Mouse (Mus musculus): ENCODE data around the gene Ifi47.

Gene Ifi47

DNA sequence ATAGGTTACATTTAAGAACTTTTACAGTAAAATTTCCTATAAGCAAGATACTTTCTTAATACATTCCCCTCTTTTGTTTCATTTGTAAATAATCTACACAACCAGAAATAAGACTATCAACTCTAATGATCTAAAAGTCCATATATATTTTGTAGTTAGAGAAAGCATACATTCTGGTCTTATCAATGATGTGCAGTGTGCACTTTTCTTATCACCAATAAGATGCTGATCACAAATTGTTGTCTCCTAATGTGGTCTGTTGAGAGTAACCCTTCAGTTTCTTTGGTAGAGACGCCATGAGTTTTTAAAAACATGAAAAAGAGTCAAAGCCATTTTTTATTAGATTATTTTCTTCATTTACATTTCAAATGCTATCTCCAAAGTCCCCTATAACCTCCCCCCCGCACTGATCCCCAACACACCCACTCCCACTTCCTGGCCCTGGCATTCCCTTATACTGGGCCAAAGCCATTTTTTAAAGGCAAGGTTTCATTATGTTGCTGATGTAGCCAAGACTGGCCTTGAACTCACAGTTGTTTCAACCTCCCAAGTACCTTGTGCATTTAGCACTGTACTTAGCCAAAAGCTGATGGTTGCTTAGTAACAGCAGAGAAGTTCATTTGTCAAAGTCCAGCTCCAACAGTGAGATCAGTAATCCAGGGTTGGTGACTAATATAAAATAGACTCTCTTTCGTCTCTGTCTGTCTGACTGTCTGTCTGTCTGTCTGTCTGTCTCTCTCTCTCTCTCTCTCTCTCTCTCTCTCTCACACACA is 13.5 kb downstream of the Ifi47 start:
- DNase-seq (ENCODE audit: low spot score): no peak

DNA sequence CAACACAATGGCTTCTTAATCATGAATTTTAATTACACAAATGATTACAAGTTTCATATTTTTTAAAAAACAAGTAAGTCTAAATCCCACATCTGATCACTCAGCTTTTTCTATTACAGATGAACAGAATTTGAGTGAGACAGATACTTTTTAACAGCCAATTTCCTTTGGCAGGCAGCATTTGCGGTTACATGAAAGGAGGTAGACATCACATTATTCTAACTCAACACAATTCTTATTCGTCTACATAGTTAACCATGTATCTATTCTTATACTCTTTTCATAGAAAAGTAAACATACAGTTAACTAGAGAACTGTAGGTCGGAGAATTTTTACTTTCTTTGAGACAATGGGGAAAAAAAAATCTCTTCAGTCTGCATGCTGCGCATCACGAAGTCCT is 14.2 kb downstream of the Ifi47 start:
- no peak for DNase-seq (ENCODE audit: low spot score)

DNA sequence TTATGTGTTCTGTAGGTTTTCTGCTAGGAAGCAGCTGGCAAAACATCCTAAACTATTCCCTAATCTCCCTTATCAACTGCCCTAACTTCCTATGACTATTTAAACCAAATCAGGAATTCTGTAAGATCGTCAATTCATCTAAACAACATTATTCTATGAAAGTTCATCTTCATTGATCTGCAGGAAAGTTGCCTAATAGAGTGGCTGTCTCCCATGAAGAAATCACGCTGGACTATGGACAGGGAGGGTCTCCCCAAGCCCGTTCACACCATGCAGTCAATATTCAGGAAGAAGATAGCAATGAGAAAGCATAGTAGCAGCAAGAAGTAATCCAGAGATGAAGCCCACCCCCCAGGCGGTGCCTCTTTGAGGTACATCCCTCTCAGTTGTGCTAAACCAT is 14.8 kb downstream of the Ifi47 start:
- DNase-seq (ENCODE audit: low spot score): no peak

GRCm38 (mm10) chr11:49092053-49092586 is 15.7 kb downstream of the Ifi47 start:
- DNase-seq (ENCODE audit: low spot score): no peak

- DNase-seq (ENCODE audit: low spot score): no peak
Observed at GRCm38 (mm10) chr11:49092786-49093185, 16.4 kb downstream of the Ifi47 start.

GRCm38 (mm10) chr11:49093861-49094660 is 17.7 kb downstream of the Ifi47 start:
- DNase-seq (ENCODE audit: low spot score): no peak

- DNase-seq (ENCODE audit: low spot score): no peak
Observed at GRCm38 (mm10) chr11:49095367-49095766, 19.0 kb downstream of the Ifi47 start.

DNA sequence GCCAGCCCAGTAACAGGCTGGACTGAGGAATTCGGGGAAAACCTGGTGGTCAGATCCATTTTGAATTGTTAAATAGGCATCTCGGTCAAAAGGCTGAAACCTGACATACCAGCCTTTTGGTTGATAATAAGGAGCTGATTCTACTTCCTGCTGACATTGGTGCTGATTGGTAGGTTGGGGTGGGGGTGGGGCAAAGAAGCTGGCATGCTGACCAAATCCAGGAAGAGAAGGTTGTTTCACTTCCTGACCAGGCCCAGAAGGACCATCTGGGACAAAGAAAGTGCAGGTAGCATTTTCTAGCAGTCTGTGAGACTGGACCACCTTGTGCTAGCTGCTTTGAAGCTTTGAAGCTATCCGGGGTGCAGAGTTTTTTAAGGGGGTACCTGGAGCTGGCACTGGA is 24.0 kb downstream of the Ifi47 start:
- no peak for DNase-seq (ENCODE audit: low spot score)

- no peak for DNase-seq (ENCODE audit: low spot score)
Observed at GRCm38 (mm10) chr11:49101500-49101899, 25.1 kb downstream of the Ifi47 start.

DNA sequence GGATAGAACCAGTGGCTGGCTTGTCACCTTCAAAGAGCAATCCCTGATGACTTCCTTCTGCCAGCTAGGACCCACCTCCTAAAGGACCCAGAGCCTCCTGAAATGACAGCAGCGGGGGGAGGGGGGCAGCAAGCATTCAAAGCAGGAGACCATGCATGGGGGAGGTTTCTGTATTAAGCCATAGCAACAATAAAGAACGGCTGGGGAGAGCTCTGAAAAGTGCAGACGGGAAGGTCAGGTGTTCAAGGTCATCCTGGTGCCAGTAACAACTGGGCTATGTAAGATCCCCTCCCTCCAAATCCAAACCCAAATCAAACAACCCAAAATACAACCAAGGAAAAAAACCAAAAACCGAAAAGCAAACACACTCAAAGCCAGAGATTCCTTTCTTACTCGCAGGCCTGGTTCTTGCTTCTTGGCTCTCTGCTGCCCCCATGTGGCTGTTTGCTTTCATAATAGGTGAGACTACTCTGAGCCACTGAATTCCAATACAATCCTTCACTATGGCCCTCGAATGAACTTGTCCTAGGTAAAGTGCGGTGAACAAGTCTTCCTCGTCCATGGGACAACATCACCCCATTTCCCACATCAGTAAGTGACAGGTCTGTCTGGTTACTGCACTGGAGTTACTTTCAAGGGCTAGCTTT is 26.8 kb downstream of the Ifi47 start:
- peak; percentile 91 for DNase-seq (ENCODE audit: low spot score)

GRCm38 (mm10) chr11:49105752-49106151 is 29.4 kb downstream of the Ifi47 start:
- DNase-seq (ENCODE audit: low spot score): no peak

- no peak for DNase-seq (ENCODE audit: low spot score)
Observed at GRCm38 (mm10) chr11:49107650-49108537, 31.5 kb downstream of the Ifi47 start.

DNA sequence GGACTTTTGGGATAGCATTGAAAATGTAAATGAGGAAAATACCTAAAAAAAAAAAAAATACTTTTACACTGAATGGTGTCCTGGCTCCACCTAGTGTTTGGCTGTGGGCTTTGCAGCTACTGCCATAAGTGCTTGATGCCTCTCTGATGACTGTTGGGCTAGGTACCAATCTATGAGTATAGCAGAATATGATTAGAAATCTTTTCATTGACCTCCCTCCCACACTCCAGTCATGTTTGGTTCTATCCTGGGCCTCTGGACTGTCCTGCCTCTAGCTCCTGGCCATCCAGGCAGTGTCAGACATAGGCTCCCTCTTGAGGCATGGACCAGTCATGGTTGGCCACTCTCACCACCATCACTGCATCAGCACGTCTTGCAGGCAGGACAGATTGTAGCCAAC is 32.4 kb downstream of the Ifi47 start:
- peak; percentile 29 for DNase-seq (ENCODE audit: low spot score)

DNA sequence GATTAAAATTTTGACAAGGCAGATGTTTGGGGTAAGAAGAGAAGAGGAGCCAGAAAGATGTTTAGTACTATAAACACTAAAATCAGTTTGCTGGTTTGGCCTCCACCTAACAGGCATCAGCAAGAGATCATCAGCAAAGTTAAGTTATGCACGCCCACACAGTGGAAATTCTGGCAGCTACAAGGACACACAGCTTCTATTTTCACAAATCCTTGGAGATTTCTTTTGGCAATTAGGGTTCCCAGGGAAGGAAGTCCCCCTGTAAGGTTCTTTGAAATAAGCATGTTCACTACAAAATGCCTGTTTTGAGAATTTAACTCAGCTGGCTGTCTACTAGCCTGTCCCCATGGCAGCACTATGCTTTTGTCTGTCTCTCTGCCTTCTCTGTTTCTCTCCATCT is 34.6 kb downstream of the Ifi47 start:
- DNase-seq (ENCODE audit: low spot score): no peak

DNA sequence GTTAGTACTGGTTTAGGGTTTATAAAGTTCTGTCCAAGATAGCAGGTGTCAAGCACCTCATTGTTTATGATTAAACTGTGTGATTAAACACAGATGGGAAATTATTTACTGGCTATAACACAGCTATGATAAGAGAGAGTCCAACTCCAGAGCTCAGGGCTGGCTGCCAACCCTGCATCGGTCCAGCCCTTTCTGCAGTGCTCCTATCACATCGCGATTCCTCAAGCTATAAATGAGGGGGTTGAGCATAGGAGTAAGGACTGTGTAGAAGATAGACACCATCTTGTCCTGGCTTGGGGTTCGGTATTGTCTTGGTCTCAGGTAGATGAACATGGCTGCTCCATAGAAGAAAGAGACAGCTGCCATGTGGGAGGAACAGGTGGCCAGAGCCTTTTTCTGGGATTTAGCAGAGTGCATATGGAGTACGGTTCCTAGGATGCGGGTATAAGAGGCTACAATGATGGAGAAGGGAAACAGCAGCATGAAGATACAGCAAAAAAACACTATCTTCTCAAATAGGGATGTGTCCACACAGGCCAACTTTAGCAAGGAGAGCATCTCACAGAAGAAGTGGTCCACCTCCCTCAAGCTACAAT is 36.3 kb downstream of the Ifi47 start:
- no peak for DNase-seq (ENCODE audit: low spot score)

DNA sequence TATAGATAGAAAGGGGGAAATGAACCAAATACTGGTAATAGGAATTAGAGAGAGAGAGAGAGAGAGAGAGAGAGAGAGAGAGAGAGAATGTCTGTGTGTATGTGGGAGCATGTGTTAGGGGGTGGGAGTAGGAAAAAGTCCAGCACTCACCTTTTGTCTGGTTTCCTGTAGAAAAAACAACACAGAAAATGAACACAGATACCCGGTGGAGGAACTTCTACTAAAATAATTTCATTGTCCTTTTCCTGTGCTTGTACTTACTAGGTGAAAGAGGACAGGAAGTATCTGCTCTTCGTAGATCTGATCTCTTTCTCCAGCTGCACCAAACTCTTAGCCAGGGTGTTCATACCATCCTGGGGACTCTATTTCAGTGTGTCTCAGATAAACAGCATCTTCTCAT is 37.8 kb downstream of the Ifi47 start:
- no peak for DNase-seq (ENCODE audit: low spot score)

- no peak for DNase-seq (ENCODE audit: low spot score)
Observed at GRCm38 (mm10) chr11:49114774-49115173, 38.4 kb downstream of the Ifi47 start, which contains the start of gene Olfr1396. Gene Olfr1396, minus strand, starts transcription at chr11:49114874.

DNA sequence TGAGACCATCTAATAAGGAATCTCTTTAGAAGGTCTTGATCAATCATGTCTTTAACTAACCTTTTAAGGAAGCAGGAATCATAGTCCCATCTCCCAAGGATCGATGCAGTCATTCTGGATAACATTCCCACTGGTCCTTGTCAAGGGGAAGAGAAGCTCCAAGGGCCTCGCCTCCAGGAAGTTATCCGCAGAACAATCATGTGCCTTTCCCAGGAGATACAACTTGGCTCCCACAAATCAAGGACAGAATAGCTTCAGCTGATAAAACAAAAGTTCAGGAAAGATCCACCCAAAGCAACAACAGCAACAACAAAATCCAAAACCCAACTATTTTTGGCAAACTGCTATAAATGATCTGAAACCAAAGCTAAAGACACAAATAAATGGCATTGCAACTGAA is 43.2 kb downstream of the Ifi47 start:
- no peak for DNase-seq (ENCODE audit: low spot score)

GRCm38 (mm10) chr11:49124169-49124568 is 47.8 kb downstream of the Ifi47 start:
- no peak for DNase-seq (ENCODE audit: low spot score)

- DNase-seq (ENCODE audit: low spot score): no peak
Observed at GRCm38 (mm10) chr11:49141974-49142373, 65.6 kb downstream of the Ifi47 start, which contains the start of gene Olfr1395. Gene Olfr1395, plus strand, starts transcription at chr11:49142274.

Data from urinary bladder, postnatal 14 days (tissue).